Mouse (Mus musculus) heart, postnatal 36 days (tissue): ENCODE results near the gene Cblb. TPM values are rescaled to one million over a fixed set of nuclear protein-coding genes. Genes with fewer than 3 reads are reported as not detected.
A peak's percentile ranks its signal among the peaks of the same experiment; 100 is the strongest.

ENCODE experiments used
- DNase-seq, 2 experiments: peaks; one replicate each; pipeline ENCODE4 v3.0.0; 2021 to 2022
- intact Hi-C: fragments of 180-260 bp; cut with DNase I; formaldehyde crosslinking; loops from one replicate; pipeline ENCODE4 v1.15.1; 2025
- total RNA-seq, 2 experiments: library from RNA; stranded (reverse); gene quantifications; 2 replicates each; pipeline ENCODE4 v1.2.3; 2021

Cblb gene
- total RNA-seq, 2 experiments from 2014 or later = 15.6 to 18.1 TPM

DNA sequence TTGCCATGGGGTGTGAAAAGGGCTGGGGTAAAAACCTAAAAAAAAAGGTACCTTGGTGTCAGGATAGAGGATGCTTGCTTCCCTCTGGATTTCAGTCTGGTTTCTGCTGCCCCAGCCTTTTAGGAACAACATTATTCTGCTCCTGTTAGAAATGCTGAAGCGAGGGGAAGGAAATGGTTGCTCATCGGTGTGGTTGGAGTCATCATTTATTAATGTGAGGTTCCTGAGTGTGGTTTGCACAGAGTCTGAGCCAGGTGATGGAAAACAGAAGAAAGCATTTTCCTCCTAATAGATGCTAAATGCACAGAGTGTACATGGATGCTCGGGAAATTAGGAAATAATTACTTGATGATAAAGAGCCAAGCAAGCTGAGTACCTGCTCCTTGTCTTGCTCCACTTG lies 5.3 kb downstream of the Cblb start:
- intact Hi-C loops = no loop called here
- DNase-seq = no peak

DNA sequence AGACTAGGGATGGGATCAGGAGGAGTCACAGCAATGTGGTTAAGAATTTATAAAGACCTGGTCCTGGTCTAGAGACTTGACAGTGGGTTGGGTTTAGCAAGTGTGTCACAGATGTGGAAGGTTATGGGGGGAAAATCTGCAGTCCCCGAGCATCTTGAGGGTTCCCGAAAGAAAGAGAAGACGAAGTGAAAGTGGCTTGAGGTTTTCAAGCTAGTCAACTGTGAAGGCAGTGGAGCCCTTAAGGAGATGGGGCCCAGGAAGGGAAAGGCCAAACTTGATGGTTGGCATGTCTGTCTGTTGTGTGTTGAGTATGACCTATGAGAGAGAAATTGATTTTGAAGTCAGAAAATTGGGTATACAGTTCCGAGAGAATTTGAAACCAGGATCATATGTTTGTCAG lies 7.3 kb downstream of the Cblb start:
- intact Hi-C loops = no loop called here
- DNase-seq = no peak

DNA sequence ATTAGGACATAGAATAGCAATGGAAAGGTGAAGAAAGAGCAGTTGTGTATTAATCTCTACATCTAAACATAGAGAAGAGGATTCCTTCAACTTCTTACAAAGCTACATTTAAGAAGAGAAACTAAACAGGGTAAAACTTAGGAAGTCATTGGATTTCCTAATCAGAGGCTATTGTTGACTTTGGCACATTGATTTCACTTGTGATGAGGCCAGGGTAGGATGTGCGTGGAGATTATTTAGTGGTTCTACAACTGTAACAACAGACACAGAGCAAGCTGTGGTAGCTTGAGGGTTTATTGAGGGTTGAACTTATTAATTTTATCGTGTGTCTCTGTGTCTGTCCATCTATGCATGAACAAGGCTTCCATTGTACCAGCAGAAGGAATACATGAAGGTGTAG lies 7.8 kb downstream of the Cblb start:
- intact Hi-C loops = no loop called here
- DNase-seq = no peak

GRCm38 (mm10) chr16:52040937-52041336 lies 9.9 kb downstream of the Cblb start:
- no peak for DNase-seq

DNA sequence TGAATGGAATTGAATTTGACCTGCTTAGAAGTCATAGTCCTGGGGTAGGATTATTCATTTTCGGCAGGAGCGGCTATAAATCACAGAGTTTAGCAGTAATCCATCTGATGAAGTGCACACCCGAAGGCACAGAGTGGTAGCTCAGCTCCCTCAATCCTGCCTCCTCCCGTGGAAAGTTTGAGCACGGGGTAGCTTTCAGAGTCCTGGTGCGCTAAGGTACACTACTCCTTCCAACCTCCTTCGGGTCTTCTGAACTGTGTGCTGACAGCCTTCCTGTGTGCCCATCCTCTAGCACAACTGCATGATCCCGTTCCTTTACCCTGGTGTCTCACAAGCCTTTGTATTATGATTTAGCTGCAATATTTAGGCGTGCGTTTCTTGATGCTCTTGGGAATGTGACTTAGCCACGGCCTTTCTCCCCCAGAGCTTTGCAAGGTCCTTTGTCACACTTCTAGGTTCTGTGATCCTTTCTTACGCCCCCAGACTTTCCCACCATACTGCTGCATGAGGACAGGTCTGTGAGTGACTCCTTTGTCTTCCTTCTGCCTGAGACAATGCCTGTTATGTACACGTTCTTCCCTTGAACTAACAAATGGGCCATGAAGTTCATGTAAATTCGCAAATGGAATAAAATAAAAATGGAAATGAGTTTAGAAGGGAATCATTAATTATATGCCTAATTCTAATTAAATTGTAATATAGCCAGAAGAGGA lies 11.8 kb downstream of the Cblb start:
- intact Hi-C loops = no loop called here
- DNase-seq = no peak

More at GRCm38 (mm10) chr16:52040937-52041336, 9.9 kb downstream of the Cblb start:
- intact Hi-C loops = no loop called here

DNA sequence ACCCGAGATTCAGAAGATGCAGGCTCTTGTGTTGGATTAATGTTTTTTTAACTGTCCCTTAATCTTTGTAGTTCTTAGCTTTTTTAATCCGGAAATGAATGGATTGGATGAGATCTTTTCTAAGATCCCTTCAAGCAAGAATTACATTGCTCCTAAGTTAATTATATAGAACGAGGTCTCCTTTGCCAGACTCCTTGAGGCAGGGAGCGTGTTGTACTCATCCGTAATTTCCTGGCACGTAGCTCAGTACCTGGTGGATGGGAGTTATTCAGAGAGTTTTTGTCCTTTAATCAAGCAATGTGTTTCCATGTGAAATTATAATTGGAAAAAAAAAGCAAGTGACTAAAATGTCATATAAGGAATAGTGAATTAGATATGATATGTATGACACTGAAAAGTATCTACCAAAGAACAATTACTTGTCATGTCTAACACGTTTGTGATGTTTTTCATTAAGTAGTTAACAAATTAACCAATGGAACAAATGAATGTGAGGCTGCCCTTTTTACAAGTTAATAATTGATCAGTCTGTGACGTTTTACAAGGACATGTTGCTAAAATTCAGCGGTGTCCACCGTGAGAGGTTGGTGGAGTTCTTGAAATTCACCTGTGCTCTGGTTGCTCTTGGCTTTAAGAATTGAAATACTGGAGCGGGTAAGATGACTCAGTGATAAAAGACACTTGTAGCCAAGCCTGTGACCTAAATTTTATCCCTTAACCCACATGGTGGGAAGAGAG lies 12.5 kb downstream of the Cblb start:
- intact Hi-C loops = no loop called here
- no peak for DNase-seq

DNA sequence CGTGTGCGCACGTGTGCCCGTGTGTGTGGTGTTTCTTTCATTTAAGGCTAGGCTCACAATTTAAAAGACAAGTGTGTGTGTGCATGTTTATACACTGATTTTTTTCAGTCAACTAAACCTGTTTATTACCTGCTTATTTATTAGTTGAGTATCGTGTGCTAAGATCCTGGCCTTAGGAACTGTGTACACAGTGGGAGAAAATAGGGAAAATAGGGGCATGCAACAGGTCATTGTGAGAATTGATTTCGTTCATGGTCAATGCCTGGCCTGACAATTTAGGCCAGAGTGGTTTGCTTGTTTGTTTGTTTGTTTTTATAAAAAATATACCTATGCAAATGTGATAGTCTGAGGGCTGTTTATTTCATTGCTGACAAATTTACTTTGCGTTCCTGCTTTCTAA lies 13.5 kb downstream of the Cblb start:
- intact Hi-C loops = no loop called here

DNA sequence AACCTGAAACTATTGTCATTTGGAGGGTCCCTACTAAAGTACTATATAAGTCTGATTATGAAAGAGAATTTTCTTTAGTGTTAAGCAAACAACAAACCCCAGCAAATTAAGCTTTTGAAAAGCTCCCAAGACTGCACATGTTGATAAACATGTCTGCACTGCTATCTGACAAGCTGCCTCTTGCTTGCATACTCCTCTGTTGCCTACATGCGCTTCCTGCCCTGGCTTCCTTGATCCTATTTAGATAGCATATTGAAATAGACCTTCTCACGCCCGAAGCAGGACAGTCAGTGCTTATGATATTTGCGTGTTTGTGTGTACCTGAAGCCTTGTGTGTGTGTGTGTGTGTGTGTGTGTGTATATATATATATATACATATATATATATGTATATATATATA lies 14.0 kb downstream of the Cblb start:
- intact Hi-C loops = no loop called here
- no peak for DNase-seq

More for the DNA sequence above, 13.5 kb downstream of the Cblb start:
- no peak for DNase-seq

GRCm38 (mm10) chr16:52046464-52046863 lies 15.4 kb downstream of the Cblb start:
- DNase-seq = no peak
- intact Hi-C loops = no loop called here

GRCm38 (mm10) chr16:52051106-52051505 lies 20.1 kb downstream of the Cblb start:
- DNase-seq = no peak
- intact Hi-C loops = no loop called here

GRCm38 (mm10) chr16:52052734-52053133 lies 21.7 kb downstream of the Cblb start:
- intact Hi-C loops = no loop called here
- DNase-seq = no peak

GRCm38 (mm10) chr16:52055236-52055635 lies 24.2 kb downstream of the Cblb start:
- no peak for DNase-seq
- intact Hi-C loops = no loop called here

DNA sequence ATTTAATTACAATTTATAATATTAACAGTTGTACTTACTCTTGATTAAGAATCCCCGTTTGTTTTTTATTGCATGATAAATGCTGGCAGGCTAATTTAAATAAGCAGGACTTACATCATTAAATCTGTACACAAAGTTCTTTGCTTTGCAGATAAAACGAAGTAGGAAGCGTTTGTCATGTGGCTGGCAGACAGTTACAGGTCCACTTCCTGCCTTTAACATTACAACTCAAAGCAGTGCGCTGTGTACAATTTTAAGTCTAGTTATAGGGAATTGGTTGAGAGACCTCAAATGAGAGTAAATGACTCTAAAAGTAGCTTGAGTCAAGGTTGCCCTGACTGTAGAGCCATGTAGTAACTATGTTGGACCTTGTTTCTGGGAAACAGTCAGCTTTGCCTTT lies 25.1 kb downstream of the Cblb start:
- DNase-seq = no peak
- intact Hi-C loops = no loop called here

DNA sequence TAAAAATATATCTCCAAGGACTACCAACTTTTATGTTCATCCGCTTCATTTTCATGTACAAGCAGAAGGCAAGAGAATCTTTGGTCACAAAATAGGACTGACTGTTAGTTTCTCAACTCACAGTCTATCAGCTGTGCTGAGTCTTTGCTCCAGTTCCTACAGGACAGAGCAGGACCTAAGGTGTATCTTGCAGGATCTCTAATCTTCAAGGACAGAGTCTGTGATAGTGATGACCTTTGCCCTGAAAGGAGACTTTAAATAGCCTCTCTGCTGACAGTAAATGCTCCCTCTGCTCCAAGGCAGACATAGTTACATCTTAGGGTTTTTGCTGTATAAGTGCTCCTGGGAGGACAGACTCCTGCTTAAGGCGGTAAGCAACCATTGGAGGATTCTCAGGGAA lies 26.3 kb downstream of the Cblb start:
- intact Hi-C loops = no loop called here
- DNase-seq = no peak

DNA sequence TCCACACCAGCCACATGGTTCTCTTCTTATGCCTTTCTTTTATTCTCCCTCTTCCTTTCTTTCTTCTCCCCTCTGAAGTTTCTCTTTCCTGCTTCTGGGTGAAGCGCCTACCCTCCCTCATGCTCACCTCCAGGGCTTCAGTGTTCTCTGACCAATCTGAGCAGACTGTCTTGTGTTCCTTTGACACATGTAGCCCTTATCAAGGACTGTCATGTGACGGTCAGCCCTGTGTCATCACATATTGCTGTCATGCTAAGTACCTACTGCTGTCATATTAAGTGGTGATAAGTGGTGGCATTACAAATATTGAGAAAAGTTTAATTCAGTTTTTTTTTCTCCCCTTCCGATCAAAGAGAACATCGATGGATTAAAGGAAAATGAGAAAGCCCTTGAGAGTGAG lies 28.5 kb downstream of the Cblb start:
- no peak for DNase-seq
- intact Hi-C loops = no loop called here

GRCm38 (mm10) chr16:52060100-52060719 lies 29.2 kb downstream of the Cblb start:
- intact Hi-C loops = no loop called here
- peak in 1 of 2 experiments; percentile 61 for DNase-seq

DNA sequence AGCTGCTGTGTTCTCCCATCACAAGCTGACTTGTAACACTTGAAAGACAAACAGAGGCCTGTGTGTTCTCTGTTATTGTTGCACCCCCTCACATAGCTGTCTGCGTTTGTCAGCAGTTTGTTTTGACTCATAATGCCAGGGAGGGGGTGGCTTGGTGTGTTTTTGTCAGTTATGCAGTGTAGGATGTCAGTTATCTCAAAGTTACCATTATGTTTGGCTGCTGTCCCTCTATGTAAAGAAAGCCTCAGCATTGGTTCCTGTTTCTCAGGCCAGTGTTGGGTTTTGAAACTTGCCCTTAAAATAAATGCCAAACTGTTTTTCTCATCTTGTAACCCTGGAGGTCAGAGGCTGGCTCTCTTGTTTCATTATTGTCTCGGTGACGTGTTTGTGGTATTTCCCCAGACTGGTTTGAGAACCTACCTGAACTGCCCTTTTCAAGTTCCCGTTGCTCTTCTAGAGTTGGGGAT lies 30.0 kb downstream of the Cblb start:
- intact Hi-C loops = no loop called here
- no peak for DNase-seq

DNA sequence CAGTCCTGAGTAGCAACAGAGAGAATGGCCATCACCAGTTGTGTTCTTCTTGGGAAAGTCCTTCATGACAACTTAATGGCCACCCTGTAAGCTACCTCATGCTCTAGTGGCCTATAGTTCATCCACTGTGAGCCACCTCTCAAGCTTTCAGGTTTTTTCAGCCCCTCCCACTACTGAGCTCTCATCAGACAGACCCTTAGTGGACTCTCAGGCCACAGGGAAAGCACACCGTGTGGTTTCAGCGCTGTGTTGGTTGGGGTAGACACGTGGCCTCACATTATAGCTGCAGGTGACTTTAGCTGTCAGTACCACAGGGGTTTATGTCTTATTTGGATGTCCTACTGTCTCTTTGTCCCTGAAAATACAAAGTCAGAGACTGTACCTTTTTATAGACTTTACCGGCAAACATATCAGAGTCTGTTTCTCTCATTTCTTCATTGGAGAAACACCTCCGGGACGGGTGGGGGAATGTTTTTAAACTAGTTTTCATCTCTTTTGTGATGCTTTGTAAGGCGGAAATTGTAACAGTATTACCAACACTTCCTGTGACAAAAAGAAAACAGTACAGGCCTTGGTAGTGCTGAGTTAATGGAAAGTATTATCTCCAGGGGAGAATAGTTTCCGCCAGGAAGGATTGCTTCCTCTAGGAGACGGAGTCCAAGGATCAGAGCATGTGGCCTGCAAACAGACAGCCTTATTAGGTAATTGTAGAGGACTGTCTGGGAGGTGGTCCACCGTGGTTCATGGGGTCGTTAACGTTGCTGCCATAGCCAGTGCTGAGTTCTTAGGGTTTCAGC lies 33.5 kb downstream of the Cblb start:
- intact Hi-C loops = no loop called here
- DNase-seq = no peak

- DNase-seq = no peak
- intact Hi-C loops = no loop called here
Observed at GRCm38 (mm10) chr16:52067632-52068516, 36.8 kb downstream of the Cblb start.

DNA sequence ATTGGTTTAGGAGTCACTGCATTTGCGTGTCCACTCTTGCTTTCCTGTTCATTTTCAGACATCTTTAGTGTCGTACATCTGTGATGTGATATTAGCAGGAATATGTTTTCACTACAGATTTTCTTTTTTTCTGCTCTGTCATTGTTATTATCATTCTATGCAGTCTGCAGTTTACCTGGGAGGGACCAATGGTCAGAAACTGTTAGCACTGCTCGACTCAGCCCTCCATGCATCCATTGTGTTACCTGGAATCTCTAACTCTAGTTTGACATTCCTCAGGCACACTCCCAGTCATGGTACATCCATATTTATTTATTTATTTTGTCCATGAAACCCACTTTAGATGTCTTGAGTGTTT lies 37.5 kb downstream of the Cblb start:
- DNase-seq = no peak
- intact Hi-C loops = no loop called here
